Comparison of ENCODE assay signal across 10 mouse cellular contexts in genomic region chr4:126118651-126119050, GRCm38 (mm10). TPM values are rescaled to one million over a fixed set of nuclear protein-coding genes. Genes with fewer than 3 reads are reported as not detected.
DNase-seq lines count a peak whose midpoint lies in the region; ATAC-seq and TF ChIP-seq lines count a peak whose summit lies in the region.
"Had no signal": no experiment of that assay in that cellular context is flagged by ENCODE, and none has a peak within 500 bp of the region (broad histone marks: within the 10 kb centered on the region; RNA-seq: fewer than 3 reads in every experiment).

No protein-coding gene starts in this region.

- peaks cover 10% of the 10 kb centered on the region; the same call in 1 of the 2 replicates for H3K9me3 ChIP-seq in embryonic facial prominence, embryonic 14.5 days (ENCODE audit: control insufficient read depth, low read length)
- peaks cover 11% of the 10 kb centered on the region; the same call in 1 of the 2 replicates for H3K9me3 ChIP-seq in embryonic facial prominence, embryonic 10.5 days

- H3K4me3 ChIP-seq in embryonic facial prominence, embryonic 14.5 days (ENCODE audit: low read depth, low read length), result no peak overlapping the region
- no peak overlapping the region for H3K4me3 ChIP-seq in embryonic facial prominence, embryonic 10.5 days
- no peak overlapping the region for H3K4me3 ChIP-seq in left cerebral cortex, adult 2 months

- intact Hi-C loops in left cerebral cortex, adult 2 months (cut with DNase I), result no loop called here

- TF ChIP-seq CTCF in left cerebral cortex, adult 2 months (IDR thresholded peaks at IDR 0.05), result no peak

- H3K4me1 ChIP-seq in embryonic facial prominence, embryonic 14.5 days (ENCODE audit: control insufficient read depth, insufficient read depth, low read length), result no peaks in the 10 kb centered on the region
- H3K4me1 ChIP-seq in embryonic facial prominence, embryonic 10.5 days, result peaks cover 12% of the 10 kb centered on the region

- 0 out of 2 replicates have a peak overlapping the region, but pooled peaks have one; percentile 22 for H3K9ac ChIP-seq in embryonic facial prominence, embryonic 14.5 days (ENCODE audit: low read depth, low read length)
- H3K9ac ChIP-seq: hindbrain, embryonic 14.5 days had no signal

- H3K4me2 ChIP-seq in embryonic facial prominence, embryonic 14.5 days (ENCODE audit: low read depth, low read length), result no peak overlapping the region
- H3K4me2 ChIP-seq: hindbrain, embryonic 14.5 days had no signal

- WGBS in embryonic facial prominence, embryonic 14.5 days, result 78% methylated on average over 4 of the region's 4 CpGs
- WGBS in embryonic facial prominence, embryonic 10.5 days, result 92% methylated on average over 4 of the region's 4 CpGs

- no peak for DNase-seq in embryonic facial prominence, embryonic 14.5 days (ENCODE audit: low spot score)
- DNase-seq in embryonic facial prominence, embryonic 10.5 days (ENCODE audit: low spot score), result no peak
- DNase-seq in right cerebral cortex, adult 18-20 months, result peak; percentile 88
- no peak for DNase-seq in right cerebral cortex, postnatal 4 days
- peak; percentile 67 to 70 for DNase-seq in left cerebral cortex, adult 2 months (ENCODE audit: extremely low spot score in 1 of 2, low spot score in 2 of 2)
- no peak for DNase-seq in adrenal gland, postnatal 4 days (ENCODE audit: low spot score in 2 of 2)
- no peak for DNase-seq in lung, postnatal 10 days
- DNase-seq in lung, postnatal 4 days, result no peak
- DNase-seq: adrenal gland, adult 2 months had no signal

- H3K36me3 ChIP-seq in embryonic facial prominence, embryonic 14.5 days (ENCODE audit: control insufficient read depth, insufficient read depth, low read length), result peaks cover 3% of the 10 kb centered on the region
- peaks cover 46% of the 10 kb centered on the region for H3K36me3 ChIP-seq in embryonic facial prominence, embryonic 10.5 days (replicated peaks)

- H3K27me3 ChIP-seq in embryonic facial prominence, embryonic 14.5 days (replicated peaks; ENCODE audit: control insufficient read depth, insufficient read depth, low read length), result no peaks in the 10 kb centered on the region
- no peaks in the 10 kb centered on the region for H3K27me3 ChIP-seq in embryonic facial prominence, embryonic 10.5 days (replicated peaks; ENCODE audit: low read depth, poor library complexity, severe bottlenecking)

- H3K27ac ChIP-seq in embryonic facial prominence, embryonic 14.5 days (replicated peaks; ENCODE audit: low read depth, low read length), result no peak overlapping the region
- no peak overlapping the region for H3K27ac ChIP-seq in embryonic facial prominence, embryonic 10.5 days (replicated peaks)
- no peak overlapping the region; the same call in 1 of the 2 replicates for H3K27ac ChIP-seq in left cerebral cortex, adult 2 months

- ATAC-seq in embryonic facial prominence, embryonic 14.5 days (ENCODE audit: low read depth), result no peak

RNA-seq across cellular contexts. Expression of gene Stk40, which starts 14.9 kb away (rescaled TPM):
- 26.8 and 32.1 TPM in 2 replicates for polyA plus RNA-seq in embryonic facial prominence, embryonic 14.5 days (2014; fragmentation: Nextera tagmentation; extraction: Ambion mirVana)
- polyA plus RNA-seq in embryonic facial prominence, embryonic 10.5 days (2016; fragmentation: Nextera tagmentation; extraction: Ambion mirVana), result 43.8 and 44.5 TPM in 2 replicates
- total RNA-seq in left cerebral cortex, adult 2 months (2021), result 10 to 100 TPM; 39.8 to 56.4 TPM
- total RNA-seq in adrenal gland, postnatal 4 days (2021), result 10 to 100 TPM; 25.9 to 30.5 TPM

RNA-seq across cellular contexts. Expression of gene Lsm10, which starts 22.2 kb away (rescaled TPM):
- 52.0 and 54.1 TPM in 2 replicates for polyA plus RNA-seq in embryonic facial prominence, embryonic 14.5 days (2014; fragmentation: Nextera tagmentation; extraction: Ambion mirVana)
- polyA plus RNA-seq in embryonic facial prominence, embryonic 10.5 days (2016; fragmentation: Nextera tagmentation; extraction: Ambion mirVana), result 44.9 and 48.5 TPM in 2 replicates
- total RNA-seq in left cerebral cortex, adult 2 months (2021), result 10 to 100 TPM; 11.3 to 14.4 TPM
- 10 to 100 TPM; 26.7 to 27.1 TPM for total RNA-seq in adrenal gland, postnatal 4 days (2021)

RNA-seq across cellular contexts. Expression of gene Eva1b, which starts 28.9 kb away (rescaled TPM):
- 78.9 and 81.7 TPM in 2 replicates for polyA plus RNA-seq in embryonic facial prominence, embryonic 14.5 days (2014; fragmentation: Nextera tagmentation; extraction: Ambion mirVana)
- 37.1 and 38.9 TPM in 2 replicates for polyA plus RNA-seq in embryonic facial prominence, embryonic 10.5 days (2016; fragmentation: Nextera tagmentation; extraction: Ambion mirVana)
- total RNA-seq in left cerebral cortex, adult 2 months (2021), result 1 to 10 TPM; 3.1 to 3.8 TPM
- total RNA-seq in adrenal gland, postnatal 4 days (2021), result 10 to 100 TPM; 67.2 to 69.6 TPM

RNA-seq across cellular contexts. Expression of gene Sh3d21, which starts 44.6 kb away (rescaled TPM):
- polyA plus RNA-seq in embryonic facial prominence, embryonic 14.5 days (2014; fragmentation: Nextera tagmentation; extraction: Ambion mirVana), result 7.8 and 7.9 TPM in 2 replicates
- 2.0 and 3.1 TPM in 2 replicates for polyA plus RNA-seq in embryonic facial prominence, embryonic 10.5 days (2016; fragmentation: Nextera tagmentation; extraction: Ambion mirVana)
- total RNA-seq in left cerebral cortex, adult 2 months (2021), result 1 to 10 TPM in 1 of 2 experiments, under 1 TPM in 1; 0.86 to 1.1 TPM
- total RNA-seq in adrenal gland, postnatal 4 days (2021), result 1 to 10 TPM; 4.2 to 4.3 TPM

Comparison
In these comparisons a context has a peak if more than half of its experiments do, and no peak if none do; other contexts are left out.
1. DNase-seq: peak in right cerebral cortex, adult 18-20 months (single experiment) and left cerebral cortex, adult 2 months (2 of 2); none in embryonic facial prominence, embryonic 14.5 days (single experiment), embryonic facial prominence, embryonic 10.5 days (single experiment), right cerebral cortex, postnatal 4 days (single experiment), adrenal gland, postnatal 4 days (0 of 2), lung, postnatal 10 days (single experiment) and lung, postnatal 4 days (0 of 2).
2. RNA of gene Eva1b, which starts 28.9 kb away (total RNA-seq): 67.2 to 69.6 TPM in adrenal gland, postnatal 4 days; 3.1 to 3.8 TPM in left cerebral cortex, adult 2 months; every median in the first group is over 10 times any median in the second.